Mouse (Mus musculus) lung, postnatal 0 days (tissue): ENCODE results near the gene Kmt2e.

ENCODE experiments used
- CTCF ChIP-seq: IDR thresholded peaks from 2 replicates; pipeline ENCODE4 v1.5.1; 2016; ENCODE audit warnings: antibody characterized with exemption, mild to moderate bottlenecking
- EP300 ChIP-seq: IDR thresholded peaks from 2 replicates; pipeline ENCODE4 v1.6.1; 2016; ENCODE audit warnings: antibody characterized with exemption, mild to moderate bottlenecking, control low read depth

- TF ChIP-seq CTCF (no peak), EP300 (no peak)
Measured at GRCm38 (mm10) chr5:23393870-23394269, 40.4 kb upstream of the Kmt2e start.
